Mouse (Mus musculus) small intestine, adult 2 months (tissue): ENCODE measurements around the gene Cygb.

Experiments used
- CTCF ChIP-seq: fragments of 200-500 bp; IDR thresholded peaks from 2 replicates; pipeline ENCODE4 v1.5.1; 2012; ENCODE audit warnings: low read depth, mild to moderate bottlenecking, control low read depth, inconsistent platforms, low read length, moderate library complexity, mixed read lengths; ENCODE audit not compliant: insufficient replicate concordance, insufficient read length; ENCODE audit errors: extremely low read depth
- POLR2A ChIP-seq: fragments of 200-500 bp; IDR thresholded peaks from 2 replicates; pipeline ENCODE4 v1.6.1; 2012; ENCODE audit warnings: low read depth, mild to moderate bottlenecking, control low read depth, inconsistent platforms, low read length, moderate library complexity

DNA sequence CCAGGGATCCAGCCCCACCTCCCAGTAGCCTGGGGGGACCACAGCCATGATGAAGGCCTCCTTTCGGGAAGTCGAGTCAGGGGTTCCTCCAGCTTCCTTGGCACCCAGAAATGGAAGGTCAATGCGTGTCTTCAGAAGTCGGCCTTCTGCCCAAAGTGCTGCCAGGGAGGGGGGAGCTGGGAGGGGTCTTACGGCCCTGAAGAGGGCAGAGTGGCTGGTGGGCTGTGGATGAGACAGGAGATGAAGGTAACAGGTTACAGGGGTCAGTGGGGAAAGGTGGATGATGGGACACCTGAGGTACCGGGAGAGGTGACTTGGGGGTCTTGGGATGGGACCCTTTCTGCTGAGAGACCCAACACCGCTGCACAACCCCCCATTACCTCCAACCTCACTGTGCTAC, 7.3 kb downstream of the Cygb start:
- no peak for TF ChIP-seq CTCF
- no peak for TF ChIP-seq POLR2A
